Mouse (Mus musculus) forebrain, postnatal 0 days (tissue): Measurements from ENCODE around the gene 9130008F23Rik. TPM values are rescaled to one million over a fixed set of nuclear protein-coding genes. Genes with fewer than 3 reads are reported as not detected.

Source experiments
- ATAC-seq: fragments of 200-750 bp; cut with Nextera tagmentation; 2 replicates; pipeline ENCODE4 v1.8.0; 2017; ENCODE audit warnings: mild to moderate bottlenecking, moderate library complexity
- DNase-seq: peaks from one replicate; pipeline ENCODE4 v3.0.0-alpha.2; 2015
- H3K27ac ChIP-seq: fragments of 300-500 bp; sonication (generic); 2 replicates; pipeline ENCODE4 v1.5.1; 2014; ENCODE audit warnings: low read depth, mild to moderate bottlenecking, antibody characterized with exemption, low read length, moderate library complexity, mixed read lengths
- H3K27me3 ChIP-seq: fragments of 300-500 bp; sonication (generic); 2 replicates; pipeline ENCODE4 v1.6.1; 2014; ENCODE audit warnings: mild to moderate bottlenecking, low read length, mixed read lengths; ENCODE audit not compliant: insufficient read depth
- H3K36me3 ChIP-seq: fragments of 300-500 bp; sonication (generic); 2 replicates; pipeline ENCODE4 v1.6.1; 2014; ENCODE audit warnings: mild to moderate bottlenecking, moderate library complexity; ENCODE audit not compliant: insufficient read depth
- H3K4me1 ChIP-seq: fragments of 300-500 bp; sonication (generic); 2 replicates; pipeline ENCODE4 v1.6.1; 2014; ENCODE audit warnings: antibody characterized with exemption; ENCODE audit not compliant: insufficient read depth
- H3K4me2 ChIP-seq: fragments of 300-500 bp; sonication (generic); 2 replicates; pipeline ENCODE4 v1.6.1; 2014; ENCODE audit warnings: low read depth, mild to moderate bottlenecking, moderate library complexity
- H3K4me3 ChIP-seq: fragments of 300-500 bp; sonication (generic); 2 replicates; pipeline ENCODE4 v1.5.1; 2014; ENCODE audit warnings: low read depth, low read length, mixed read lengths
- H3K9ac ChIP-seq: fragments of 300-500 bp; sonication (generic); 2 replicates; pipeline ENCODE4 v1.6.1; 2014; ENCODE audit warnings: mild to moderate bottlenecking
- H3K9me3 ChIP-seq: fragments of 300-500 bp; sonication (generic); 2 replicates; pipeline ENCODE4 v1.6.1; 2016; ENCODE audit warnings: low read length
- CTCF ChIP-seq: sonication (generic); IDR thresholded peaks from 2 replicates; pipeline ENCODE4 v1.5.1; 2016; ENCODE audit warnings: antibody characterized with exemption, control low read depth, low read depth
- WGBS: fragments of 180-500 bp; shearing (Covaris S2); extraction: QIAGEN DNeasy Blood & Tissue Kit; methylation state at CpG from one replicate; pipeline ENCODE4 v1.1.7; 2014; 5-methylcytosine and 5-hydroxymethylcytosine counted together
- polyA plus RNA-seq: library from polyadenylated mRNA; unstranded; fragments of >200 nt; fragmentation: Nextera tagmentation; extraction: Ambion mirVana; gene quantifications from 2 replicates; pipeline ENCODE4 v1.2.1, GENCODE M21; 2015
- total RNA-seq: library from RNA; depleted of rRNA; stranded (reverse); fragments of >200 nt; gene quantifications from 2 replicates; pipeline ENCODE4 v1.2.3, GENCODE M21; 2014; rRNA removed

9130008F23Rik gene
- total RNA-seq (1.7 and 2.1 TPM in 2 replicates), polyA plus RNA-seq (0.47 and 0.52 TPM in 2 replicates)

- 2% methylated on average over 40 of the region's 40 CpGs for WGBS
- ATAC-seq = peak; percentile 76
- peak; percentile 42 for DNase-seq
- Histone ChIP-seq H3K27me3 (no peaks in the 10 kb centered on the region), H3K27ac (no peak within 1 kb of the TSS), H3K4me2 (peak within 1 kb of the TSS; percentile 94), H3K9ac (peak within 1 kb of the TSS; percentile 53), H3K36me3 (no peaks in the 10 kb centered on the region), H3K9me3 (no peaks in the 10 kb centered on the region), H3K4me3 (peak within 1 kb of the TSS; percentile 57), H3K4me1 (no peaks in the 10 kb centered on the region)
- no peak for TF ChIP-seq CTCF
These were observed at the start of gene 9130008F23Rik for GRCm38 (mm10) chr17:40879924-40880691. Gene 9130008F23Rik (minus strand): TSS chr17:40880559.

- 95% methylated on average over 1 of the region's 2 CpGs for WGBS
- H3K4me2 ChIP-seq = no peak overlapping the region
- no peaks in the 10 kb centered on the region for H3K27me3 ChIP-seq
- TF ChIP-seq CTCF = no peak
- H3K36me3 ChIP-seq = no peaks in the 10 kb centered on the region
- no peaks in the 10 kb centered on the region for H3K9me3 ChIP-seq
- H3K27ac ChIP-seq = no peak overlapping the region
- H3K4me3 ChIP-seq = no peak overlapping the region
- DNase-seq (no peak), ATAC-seq (no peak)
- no peaks in the 10 kb centered on the region for H3K4me1 ChIP-seq
- H3K9ac ChIP-seq = no peak overlapping the region
These were observed 35.1 kb upstream of the 9130008F23Rik start for GRCm38 (mm10) chr17:40915499-40915898.

- Histone ChIP-seq H3K4me1 (no peaks in the 10 kb centered on the region), H3K4me3 (no peak within 1 kb of the TSS), H3K9me3 (no peaks in the 10 kb centered on the region), H3K36me3 (no peaks in the 10 kb centered on the region), H3K27me3 (no peaks in the 10 kb centered on the region), H3K27ac (no peak within 1 kb of the TSS), H3K4me2 (no peak within 1 kb of the TSS), H3K9ac (no peak within 1 kb of the TSS)
- ATAC-seq = no peak
- DNase-seq = no peak
- WGBS = 98% methylated on average over 2 of the region's 2 CpGs
- no peak for TF ChIP-seq CTCF
These were observed 33.9 kb upstream of the 9130008F23Rik start, which contains the start of gene Glyatl3 for GRCm38 (mm10) chr17:40914250-40914649. Gene Glyatl3 (minus strand): TSS chr17:40914350.

GRCm38 (mm10) chr17:40904721-40905154 lies 24.4 kb upstream of the 9130008F23Rik start:
- 11% methylated on average over 14 of the region's 14 CpGs for WGBS
- Histone ChIP-seq H3K4me1 (no peaks in the 10 kb centered on the region), H3K27ac (no peak overlapping the region), H3K36me3 (no peaks in the 10 kb centered on the region), H3K27me3 (no peaks in the 10 kb centered on the region), H3K9ac (no peak overlapping the region), H3K9me3 (no peaks in the 10 kb centered on the region), H3K4me2 (peak overlapping the region; percentile 21; the same call in 1 of the 2 replicates), H3K4me3 (0 out of 2 replicates have a peak overlapping the region, but pooled peaks have one; percentile 5)
- TF ChIP-seq CTCF = no peak
- DNase-seq (no peak), ATAC-seq (no peak)

GRCm38 (mm10) chr17:40904056-40904597 lies 23.8 kb upstream of the 9130008F23Rik start:
- H3K27me3 ChIP-seq = no peaks in the 10 kb centered on the region
- no peaks in the 10 kb centered on the region for H3K9me3 ChIP-seq
- no peak for TF ChIP-seq CTCF
- no peak overlapping the region for H3K27ac ChIP-seq
- H3K4me1 ChIP-seq = no peaks in the 10 kb centered on the region
- no peaks in the 10 kb centered on the region for H3K36me3 ChIP-seq
- WGBS = 8% methylated on average over 11 of the region's 11 CpGs
- DNase-seq = no peak
- ATAC-seq = no peak
- peak overlapping the region; percentile 21; the same call in 1 of the 2 replicates for H3K4me2 ChIP-seq
- no peak overlapping the region for H3K4me3 ChIP-seq
- no peak overlapping the region for H3K9ac ChIP-seq

GRCm38 (mm10) chr17:40903345-40903744 lies 23.0 kb upstream of the 9130008F23Rik start:
- no peaks in the 10 kb centered on the region for H3K9me3 ChIP-seq
- H3K9ac ChIP-seq = no peak overlapping the region
- 75% methylated on average over 4 of the region's 4 CpGs for WGBS
- ATAC-seq (no peak), DNase-seq (no peak)
- H3K4me2 ChIP-seq = no peak overlapping the region
- no peaks in the 10 kb centered on the region for H3K36me3 ChIP-seq
- H3K4me1 ChIP-seq = no peaks in the 10 kb centered on the region
- H3K4me3 ChIP-seq = no peak overlapping the region
- no peaks in the 10 kb centered on the region for H3K27me3 ChIP-seq
- no peak overlapping the region for H3K27ac ChIP-seq
- TF ChIP-seq CTCF = no peak

- Histone ChIP-seq H3K9ac (no peak overlapping the region), H3K36me3 (no peaks in the 10 kb centered on the region), H3K4me3 (no peak overlapping the region), H3K4me1 (no peaks in the 10 kb centered on the region), H3K27ac (no peak overlapping the region), H3K27me3 (no peaks in the 10 kb centered on the region), H3K9me3 (no peaks in the 10 kb centered on the region), H3K4me2 (no peak overlapping the region)
- WGBS = 41% methylated on average over 4 of the region's 4 CpGs
- no peak for TF ChIP-seq CTCF
- DNase-seq = no peak
- no peak for ATAC-seq
These were observed 19.5 kb upstream of the 9130008F23Rik start for GRCm38 (mm10) chr17:40899783-40900363.
